Mouse (Mus musculus) E14TG2a.4 (cell line): ENCODE data around the gene Ppard.

ENCODE experiments used
- H3K27me3 ChIP-seq: 2 replicates; pipeline ENCODE4 v1.6.1; 2014; ENCODE audit warnings: low read length, control low read depth; ENCODE audit not compliant: insufficient read depth
- H3K36me3 ChIP-seq: 2 replicates; pipeline ENCODE4 v1.6.1; 2014; ENCODE audit warnings: low read length, control low read depth; ENCODE audit not compliant: insufficient read depth
- H3K4me1 ChIP-seq: replicated peaks from 2 replicates; pipeline ENCODE4 v1.6.1; 2014; ENCODE audit warnings: low read depth, low read length, control low read depth
- H3K4me3 ChIP-seq: replicated peaks from 2 replicates; pipeline ENCODE4 v1.5.1; 2014; ENCODE audit warnings: mild to moderate bottlenecking, low read length
- H3K9me3 ChIP-seq: 2 replicates; pipeline ENCODE4 v1.6.1; 2014; ENCODE audit warnings: low read length, control low read depth
- CTCF ChIP-seq: conservative IDR thresholded peaks from 2 replicates; pipeline ENCODE4 v1.5.1; 2014; ENCODE audit warnings: low read length
- NANOG ChIP-seq: IDR thresholded peaks from 2 replicates; pipeline ENCODE4 v1.6.1; 2014; ENCODE audit warnings: borderline replicate concordance, low read length, mixed read lengths
- POU5F1 ChIP-seq: IDR thresholded peaks from 2 replicates; pipeline ENCODE4 v1.6.1; 2014; ENCODE audit warnings: low read length, borderline replicate concordance

Gene Ppard

GRCm38 (mm10) chr17:28256651-28257328 is 24.3 kb downstream of the Ppard start:
- H3K4me3 ChIP-seq = peak overlapping the region; percentile 35; the same call in 1 of the 2 replicates
- H3K4me1 ChIP-seq = peaks cover 94% of the 10 kb centered on the region
- H3K9me3 ChIP-seq = no peaks in the 10 kb centered on the region
- no peaks in the 10 kb centered on the region for H3K27me3 ChIP-seq
- TF ChIP-seq NANOG (no peak), POU5F1 (no peak), CTCF (no peak)
- peaks cover 7% of the 10 kb centered on the region for H3K36me3 ChIP-seq

DNA sequence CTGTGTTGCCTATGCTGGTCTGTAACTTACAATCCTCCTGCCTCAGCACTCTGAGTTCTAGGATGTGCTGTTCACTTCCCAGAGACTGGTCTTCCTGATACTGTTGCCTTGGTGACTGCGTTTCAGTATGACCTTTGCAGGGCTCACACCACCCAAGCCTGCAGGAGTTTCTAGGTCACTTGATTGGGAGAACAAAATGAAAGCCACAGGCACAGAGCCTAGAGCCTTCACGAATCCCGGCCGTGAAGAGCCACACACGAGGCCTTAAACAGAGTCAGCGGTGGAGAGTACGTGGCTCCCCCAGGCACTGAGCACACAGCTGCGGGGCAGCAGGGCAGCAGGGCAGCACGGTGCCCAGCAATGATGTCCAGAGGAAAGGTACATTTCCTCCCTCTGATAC is 25.8 kb downstream of the Ppard start:
- H3K9me3 ChIP-seq = no peaks in the 10 kb centered on the region
- 0 out of 2 replicates have a peak overlapping the region, but pooled peaks have one; percentile 62 for H3K4me3 ChIP-seq
- H3K4me1 ChIP-seq = peaks cover 90% of the 10 kb centered on the region
- H3K36me3 ChIP-seq = no peaks in the 10 kb centered on the region
- no peak for TF ChIP-seq NANOG
- TF ChIP-seq POU5F1 = no peak
- TF ChIP-seq CTCF = no peak
- H3K27me3 ChIP-seq = no peaks in the 10 kb centered on the region

GRCm38 (mm10) chr17:28259890-28260542 is 27.5 kb downstream of the Ppard start:
- Histone ChIP-seq H3K4me1 (peaks cover 94% of the 10 kb centered on the region), H3K36me3 (no peaks in the 10 kb centered on the region), H3K9me3 (no peaks in the 10 kb centered on the region), H3K4me3 (peak overlapping the region; percentile 62), H3K27me3 (no peaks in the 10 kb centered on the region)
- TF ChIP-seq NANOG (no peak), CTCF (peak; percentile 82)

DNA sequence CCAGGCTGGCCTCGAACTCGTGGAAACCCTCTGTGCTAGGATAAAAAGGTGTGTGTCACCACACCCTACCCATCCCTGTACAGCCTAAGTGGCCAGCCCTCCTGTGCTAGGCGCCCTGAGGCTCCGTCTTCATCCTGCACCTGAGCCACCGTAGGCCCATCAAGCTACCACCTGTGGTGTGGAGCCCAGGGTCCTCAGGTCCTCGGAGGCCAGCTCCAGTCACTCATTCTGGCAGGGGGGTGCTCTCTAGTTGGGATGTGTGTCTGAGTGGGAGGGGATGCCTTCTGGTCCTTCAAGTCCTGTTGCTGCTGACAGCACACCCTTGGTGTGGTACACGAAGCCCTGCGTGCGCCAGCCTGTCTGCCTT is 28.0 kb downstream of the Ppard start:
- no peaks in the 10 kb centered on the region for H3K9me3 ChIP-seq
- H3K4me1 ChIP-seq = peaks cover 94% of the 10 kb centered on the region
- no peaks in the 10 kb centered on the region for H3K27me3 ChIP-seq
- H3K36me3 ChIP-seq = no peaks in the 10 kb centered on the region
- H3K4me3 ChIP-seq = no peak overlapping the region
- no peak for TF ChIP-seq POU5F1
- TF ChIP-seq CTCF = no peak
- TF ChIP-seq NANOG = no peak

GRCm38 (mm10) chr17:28261795-28262194 is 29.3 kb downstream of the Ppard start:
- peaks cover 94% of the 10 kb centered on the region for H3K4me1 ChIP-seq
- no peaks in the 10 kb centered on the region for H3K9me3 ChIP-seq
- no peak for TF ChIP-seq NANOG
- no peak for TF ChIP-seq POU5F1
- TF ChIP-seq CTCF = no peak
- H3K4me3 ChIP-seq = no peak overlapping the region
- H3K27me3 ChIP-seq = no peaks in the 10 kb centered on the region
- H3K36me3 ChIP-seq = no peaks in the 10 kb centered on the region

GRCm38 (mm10) chr17:28263181-28263894 is 30.8 kb downstream of the Ppard start:
- H3K9me3 ChIP-seq = no peaks in the 10 kb centered on the region
- no peaks in the 10 kb centered on the region for H3K27me3 ChIP-seq
- peaks cover 86% of the 10 kb centered on the region for H3K4me1 ChIP-seq
- TF ChIP-seq CTCF = no peak
- no peak for TF ChIP-seq POU5F1
- TF ChIP-seq NANOG = no peak
- 0 out of 2 replicates have a peak overlapping the region, but pooled peaks have one; percentile 13 for H3K4me3 ChIP-seq
- H3K36me3 ChIP-seq = no peaks in the 10 kb centered on the region

GRCm38 (mm10) chr17:28267251-28267650 is 34.8 kb downstream of the Ppard start:
- Histone ChIP-seq H3K9me3 (no peaks in the 10 kb centered on the region), H3K36me3 (peaks cover 2% of the 10 kb centered on the region; the same call in 1 of the 2 replicates), H3K27me3 (no peaks in the 10 kb centered on the region), H3K4me3 (no peak overlapping the region), H3K4me1 (peaks cover 85% of the 10 kb centered on the region)
- TF ChIP-seq POU5F1 (no peak), CTCF (no peak), NANOG (no peak)

- peak overlapping the region; percentile 60 for H3K4me3 ChIP-seq
- no peak for TF ChIP-seq CTCF
- TF ChIP-seq NANOG = no peak
- TF ChIP-seq POU5F1 = no peak
Measured at GRCm38 (mm10) chr17:28270165-28270564, 37.7 kb downstream of the Ppard start.

More at GRCm38 (mm10) chr17:28270165-28270564, 37.7 kb downstream of the Ppard start:
- Histone ChIP-seq H3K27me3 (no peaks in the 10 kb centered on the region), H3K36me3 (peaks cover 7% of the 10 kb centered on the region; the same call in 1 of the 2 replicates), H3K9me3 (no peaks in the 10 kb centered on the region), H3K4me1 (peaks cover 79% of the 10 kb centered on the region)
